Mouse (Mus musculus): ENCODE measurements at regions not wholly inside any gene's neighbourhood (a gene's known extent, or its start where the extent isn't known, plus 50 kb on each side); places are given as distances from the start of the nearest gene placed in this dataset.

DNA sequence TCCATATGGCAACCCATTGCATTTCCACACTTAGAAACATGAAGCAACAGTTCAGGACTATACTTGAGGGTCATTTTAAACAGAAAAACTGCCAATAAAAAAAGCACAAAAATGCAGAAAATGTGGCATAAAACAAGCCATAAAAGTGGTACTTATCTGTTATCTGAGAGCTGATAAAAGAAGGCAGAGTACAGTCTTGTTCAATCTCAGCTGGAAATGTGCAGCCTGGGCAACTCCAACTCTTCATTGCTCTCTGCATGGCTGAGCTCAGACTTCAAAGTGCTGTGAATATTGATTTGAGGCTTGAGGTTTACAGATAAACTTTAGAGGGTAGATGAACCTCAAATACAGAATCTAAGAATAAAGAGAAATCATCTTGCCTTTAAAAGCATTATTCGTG lies 151.1 kb upstream of the Lrrn1 start:
- DNase-seq = no peak

- DNase-seq = peak in 1 of 2 experiments; percentile 17
Observed at GRCm38 (mm10) chr6:107380621-107381020, 148.9 kb upstream of the Lrrn1 start.

DNA sequence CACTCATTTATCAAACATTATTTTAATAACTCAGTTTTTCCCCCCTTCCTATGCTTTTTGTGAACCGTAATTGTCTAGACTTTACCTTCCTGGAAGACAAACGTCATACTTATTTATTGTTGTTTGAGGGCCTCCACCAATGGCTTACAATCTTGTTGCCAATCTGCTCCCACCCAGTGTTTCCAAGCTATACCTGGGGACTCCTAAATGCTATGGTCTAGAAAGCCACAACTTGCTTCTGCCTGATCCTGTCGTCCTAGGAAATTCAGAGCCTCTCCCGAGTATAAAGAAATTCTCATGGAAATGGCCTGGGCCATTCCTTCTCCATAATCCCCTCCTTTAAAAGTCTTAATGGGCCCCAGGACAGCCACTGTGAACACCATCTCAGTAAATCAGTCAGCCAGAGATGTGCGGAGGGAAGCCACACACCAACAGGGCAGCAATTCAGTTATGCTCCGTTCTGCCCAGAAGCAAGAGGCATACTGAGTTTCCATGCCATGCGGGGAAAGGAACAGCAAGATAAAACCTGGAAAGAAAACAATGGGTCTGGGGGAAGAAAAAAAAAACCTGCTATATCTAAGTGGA lies 143.4 kb upstream of the Lrrn1 start:
- no peak for DNase-seq

- no peak for DNase-seq
Observed at GRCm38 (mm10) chr6:107389892-107390291, 139.7 kb upstream of the Lrrn1 start.

- DNase-seq = peak; percentile 22 to 41
Observed at GRCm38 (mm10) chr6:107394611-107395010, 135.0 kb upstream of the Lrrn1 start.

GRCm38 (mm10) chr6:107415766-107416165 lies 113.8 kb upstream of the Lrrn1 start:
- DNase-seq = no peak

DNA sequence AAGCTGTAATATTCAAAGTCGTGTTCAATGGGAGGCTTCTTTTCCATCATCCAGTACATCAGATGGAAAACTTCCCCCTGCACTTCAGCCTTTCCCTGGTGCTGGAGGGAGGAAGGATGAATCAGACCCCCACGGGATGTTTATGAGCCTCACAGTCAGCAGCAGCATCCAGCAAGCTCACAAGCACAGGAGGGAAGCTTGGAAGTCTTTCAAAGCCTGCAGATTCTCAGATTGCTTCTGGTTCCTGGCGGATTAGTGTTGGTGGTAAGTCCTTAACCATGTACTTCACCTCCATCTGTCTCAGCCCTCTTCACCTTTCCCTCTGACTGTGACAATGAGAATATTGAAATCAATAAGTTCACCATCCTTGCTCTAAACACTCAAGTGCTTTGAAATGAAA lies 107.5 kb upstream of the Lrrn1 start:
- DNase-seq = peak; percentile 25

DNA sequence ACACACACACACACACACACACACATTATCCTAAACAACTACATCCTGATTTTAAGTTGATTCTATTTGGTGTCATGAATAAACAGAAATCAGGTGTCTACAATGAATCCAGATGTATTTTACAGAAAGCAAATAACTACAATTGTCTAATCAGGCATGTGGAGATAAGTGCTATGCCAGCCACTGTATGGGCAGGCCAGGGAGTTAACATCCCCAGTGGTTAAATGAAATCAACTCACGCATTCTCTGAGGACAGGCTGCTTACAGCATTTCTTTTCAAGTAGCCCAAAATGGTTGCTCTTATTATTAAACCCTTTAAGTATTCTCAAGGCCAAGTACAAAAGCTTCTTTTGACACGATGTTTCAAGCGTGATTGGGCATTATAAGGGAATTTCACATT lies 103.0 kb upstream of the Lrrn1 start:
- no peak for DNase-seq

DNA sequence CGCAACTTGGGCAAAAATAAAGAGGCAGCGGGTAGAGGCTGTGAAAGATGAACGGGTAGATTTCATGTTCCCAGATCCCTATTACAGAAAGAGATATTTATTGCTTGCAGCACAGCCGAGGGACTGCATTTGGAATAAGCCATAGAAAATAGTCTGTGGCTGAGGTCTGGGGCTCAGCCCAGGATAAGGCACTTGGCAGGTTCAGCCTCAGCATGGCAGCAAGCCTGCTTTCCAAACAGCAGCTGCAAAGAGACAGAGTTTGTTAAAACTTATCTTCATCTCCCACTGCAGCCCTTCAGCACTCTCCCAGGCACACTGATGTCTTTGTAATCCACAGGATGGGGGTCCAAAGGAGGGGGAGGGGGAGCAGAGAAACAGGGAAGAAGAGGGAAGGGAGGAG lies 98.5 kb upstream of the Lrrn1 start:
- no peak for DNase-seq

- DNase-seq = no peak
Observed at GRCm38 (mm10) chr6:107442058-107442457, 87.5 kb upstream of the Lrrn1 start.

- DNase-seq = peak; percentile 75 to 87
Observed at GRCm38 (mm10) chr6:107444336-107444735, 85.2 kb upstream of the Lrrn1 start.

- DNase-seq = no peak
Observed at GRCm38 (mm10) chr6:107459220-107459619, 70.3 kb upstream of the Lrrn1 start.

GRCm38 (mm10) chr6:107462440-107462839 lies 67.1 kb upstream of the Lrrn1 start:
- DNase-seq = no peak

GRCm38 (mm10) chr6:107473395-107473794 lies 56.2 kb upstream of the Lrrn1 start:
- DNase-seq = no peak

DNA sequence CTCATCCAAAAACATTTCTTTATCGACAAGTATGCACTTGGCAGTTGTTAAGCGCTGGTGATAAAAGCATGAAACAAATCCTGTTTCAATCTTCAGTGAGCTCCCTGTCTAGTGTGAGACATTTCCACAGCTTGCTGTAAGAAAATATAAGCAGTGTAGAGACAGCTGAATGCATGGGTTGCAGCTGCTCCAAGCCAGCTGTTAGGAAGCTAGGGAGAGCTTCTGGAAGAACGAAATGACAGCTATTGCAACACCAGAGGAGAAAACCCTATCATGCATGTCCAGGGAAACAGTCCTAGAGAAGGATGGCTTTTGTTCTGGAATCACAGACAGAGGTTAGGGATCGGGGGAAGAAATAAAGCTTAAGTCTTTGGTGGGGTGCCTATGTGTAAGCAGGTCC lies 55.4 kb upstream of the Lrrn1 start:
- no peak for DNase-seq

Measured in cerebellum, adult 18-20 months (tissue).